In the genomic region with DNA sequence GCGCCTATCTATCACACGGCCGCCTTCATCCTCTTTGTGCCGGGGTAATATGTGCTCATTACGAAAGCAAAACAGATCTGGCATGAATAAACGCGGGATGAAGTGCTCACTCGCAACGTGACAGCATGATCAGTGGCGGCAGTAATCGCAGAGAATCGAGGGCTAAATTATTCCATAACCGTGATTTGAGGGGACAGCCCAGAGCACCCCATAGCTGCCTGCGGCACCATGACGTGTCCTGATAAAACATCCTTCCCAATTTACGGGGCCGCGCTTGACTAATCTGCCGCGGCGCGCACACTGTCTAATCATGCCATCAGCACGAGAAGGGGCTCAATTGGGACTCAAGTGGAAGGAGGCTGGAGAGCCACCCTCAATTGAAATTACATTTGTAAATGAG, we compare ENCODE assay signal across 10 mouse cellular contexts.
DNase-seq lines count a peak whose midpoint lies in the region; ATAC-seq lines count a peak whose summit lies in the region.
"Had no signal": no experiment of that assay in that cellular context is flagged by ENCODE, and none has a peak within 500 bp of the region (broad histone marks: within the 10 kb centered on the region; RNA-seq: fewer than 3 reads in every experiment).

No protein-coding gene starts in this region.

- 0 out of 2 replicates have a peak overlapping the region, but pooled peaks have one; percentile 11 for H3K4me2 ChIP-seq in limb, embryonic 13.5 days (replicated peaks)
- H3K4me2 ChIP-seq in forebrain, embryonic 14.5 days (ENCODE audit: low read length) = peak overlapping the region; percentile 39
- peak overlapping the region; percentile 27; the same call in 1 of the 2 replicates for H3K4me2 ChIP-seq in midbrain, embryonic 11.5 days

- H3K9ac ChIP-seq in limb, embryonic 13.5 days = no peak overlapping the region
- H3K9ac ChIP-seq in forebrain, embryonic 14.5 days (ENCODE audit: low read length) = peak overlapping the region; percentile 37; the same call in 1 of the 2 replicates
- no peak overlapping the region for H3K9ac ChIP-seq in midbrain, embryonic 11.5 days (ENCODE audit: low read length)

- H3K9me3 ChIP-seq in limb, embryonic 13.5 days = no peaks in the 10 kb centered on the region
- H3K9me3 ChIP-seq in limb, embryonic 10.5 days (replicated peaks) = no peaks in the 10 kb centered on the region
- no peaks in the 10 kb centered on the region for H3K9me3 ChIP-seq in forebrain, embryonic 14.5 days (replicated peaks; ENCODE audit: control insufficient read depth, low read length)
- H3K9me3 ChIP-seq in midbrain, embryonic 11.5 days (ENCODE audit: control insufficient read depth, low read length) = no peaks in the 10 kb centered on the region
- H3K9me3 ChIP-seq: G1E had no signal

- H3K27me3 ChIP-seq in limb, embryonic 13.5 days = peaks cover 98% of the 10 kb centered on the region
- H3K27me3 ChIP-seq in limb, embryonic 10.5 days (ENCODE audit: low read depth, poor library complexity, severe bottlenecking) = peaks cover 84% of the 10 kb centered on the region
- peaks cover 75% of the 10 kb centered on the region for H3K27me3 ChIP-seq in forebrain, embryonic 14.5 days (replicated peaks; ENCODE audit: control insufficient read depth, insufficient read depth, low read length)
- H3K27me3 ChIP-seq in midbrain, embryonic 11.5 days (ENCODE audit: control insufficient read depth, insufficient read depth, low read length) = peaks cover 12% of the 10 kb centered on the region

- ATAC-seq in limb, embryonic 13.5 days (ENCODE audit: low FRiP score, low read depth) = no peak
- no peak for ATAC-seq in forebrain, embryonic 14.5 days
- ATAC-seq in midbrain, embryonic 11.5 days (ENCODE audit: low FRiP score) = no peak

- H3K4me1 ChIP-seq in limb, embryonic 13.5 days = peaks cover under 1% of the 10 kb centered on the region
- H3K4me1 ChIP-seq in limb, embryonic 10.5 days = peaks cover 37% of the 10 kb centered on the region
- H3K4me1 ChIP-seq in forebrain, embryonic 14.5 days (ENCODE audit: control insufficient read depth, insufficient read depth, low read length) = peaks cover 19% of the 10 kb centered on the region
- peaks cover 5% of the 10 kb centered on the region for H3K4me1 ChIP-seq in midbrain, embryonic 11.5 days (ENCODE audit: control insufficient read depth, insufficient read depth, low read length)

- no peaks in the 10 kb centered on the region for H3K36me3 ChIP-seq in limb, embryonic 13.5 days
- H3K36me3 ChIP-seq in limb, embryonic 10.5 days = no peaks in the 10 kb centered on the region
- H3K36me3 ChIP-seq in forebrain, embryonic 14.5 days (ENCODE audit: control insufficient read depth, insufficient read depth, low read length) = no peaks in the 10 kb centered on the region
- H3K36me3 ChIP-seq in midbrain, embryonic 11.5 days (ENCODE audit: control insufficient read depth, insufficient read depth, low read length) = no peaks in the 10 kb centered on the region
- H3K36me3 ChIP-seq: G1E had no signal

- H3K4me3 ChIP-seq in limb, embryonic 13.5 days = no peak overlapping the region
- H3K4me3 ChIP-seq in limb, embryonic 10.5 days = no peak overlapping the region
- peak overlapping the region; percentile 13 for H3K4me3 ChIP-seq in forebrain, embryonic 14.5 days (ENCODE audit: low read depth, low read length)
- no peak overlapping the region for H3K4me3 ChIP-seq in midbrain, embryonic 11.5 days (ENCODE audit: low read depth, low read length)

- DNase-seq in limb, embryonic 10.5 days (ENCODE audit: low spot score) = no peak
- DNase-seq in forebrain, embryonic 14.5 days (ENCODE audit: low spot score) = peak; percentile 57
- DNase-seq in midbrain, embryonic 11.5 days (ENCODE audit: low spot score, missing footprints) = no peak
- no peak for DNase-seq in ovary, postnatal 14 days (ENCODE audit: low spot score)
- no peak for DNase-seq in spleen, adult 18-20 months
- no peak for DNase-seq in kidney, postnatal 10 days
- DNase-seq: kidney, adult 9 months; right cerebral cortex, postnatal 25 days had no signal

- H3K27ac ChIP-seq in limb, embryonic 13.5 days = no peak overlapping the region
- no peak overlapping the region for H3K27ac ChIP-seq in limb, embryonic 10.5 days
- H3K27ac ChIP-seq in forebrain, embryonic 14.5 days (ENCODE audit: low read depth, low read length) = no peak overlapping the region
- no peak overlapping the region for H3K27ac ChIP-seq in midbrain, embryonic 11.5 days (ENCODE audit: low read depth, low read length)

- 42% methylated on average over 23 of the region's 23 CpGs for WGBS in limb, embryonic 13.5 days
- 46% methylated on average over 23 of the region's 23 CpGs for WGBS in limb, embryonic 10.5 days
- WGBS in forebrain, embryonic 14.5 days = 30% methylated on average over 23 of the region's 23 CpGs
- WGBS in midbrain, embryonic 11.5 days = 38% methylated on average over 23 of the region's 23 CpGs
